Mouse (Mus musculus) thymus, adult 2 months (tissue): ENCODE measurements around the gene Ktn1.

Experiments used
- CTCF ChIP-seq: fragments of 200-500 bp; IDR thresholded peaks from 2 replicates; pipeline ENCODE4 v1.5.1; 2012; ENCODE audit warnings: mild to moderate bottlenecking, control low read depth, low read length, moderate library complexity, borderline replicate concordance; ENCODE audit not compliant: control insufficient read depth, poor library complexity, insufficient read depth; ENCODE audit errors: extremely low read depth
- POLR2A ChIP-seq: fragments of 200-500 bp; IDR thresholded peaks from 2 replicates; pipeline ENCODE4 v1.6.1; 2012; ENCODE audit warnings: mild to moderate bottlenecking, low read length, control low read depth, moderate library complexity; ENCODE audit not compliant: control insufficient read depth, poor library complexity, insufficient read depth; ENCODE audit errors: extremely low read depth

DNA sequence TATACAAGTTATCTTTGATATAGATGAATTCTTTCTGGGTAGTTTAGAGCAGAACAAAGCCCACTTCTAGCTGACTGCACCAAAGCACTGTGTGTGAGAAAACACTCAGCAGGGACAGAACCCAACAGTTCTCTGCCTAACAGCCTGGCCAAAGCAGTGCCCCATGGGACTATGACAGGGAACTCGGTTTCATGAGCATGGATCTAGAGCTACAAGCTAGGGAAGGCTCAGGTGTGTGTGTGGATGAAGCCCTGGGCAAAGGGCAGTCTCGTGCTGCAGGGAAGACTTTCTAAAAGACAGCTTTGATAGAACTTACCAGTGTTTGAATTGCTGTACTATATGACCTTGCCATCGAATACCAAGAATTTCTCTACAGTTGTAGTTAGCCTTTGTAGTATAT, 117.5 kb downstream of the Ktn1 start:
- TF ChIP-seq POLR2A (no peak), CTCF (no peak)
